Mouse (Mus musculus): ENCODE measurements around the gene Arid4b.

The Arid4b gene

GRCm38 (mm10) chr13:14245946-14246345 lies 182.9 kb downstream of the Arid4b start:
- intact Hi-C loops (cut with DNase I): no loop called here

Measured in adrenal gland (tissue).